Mouse (Mus musculus) Patski (cell line): ENCODE measurements around the gene Bpifb5. TPM values are rescaled to one million over a fixed set of nuclear protein-coding genes. Genes with fewer than 3 reads are reported as not detected.

Experiments
- ATAC-seq: fragments of 100-300 bp; one replicate; pipeline ENCODE4 v1.8.0; 2021
- CTCF ChIA-PET: fragments of 350-600 bp; sonication (Branson Sonifier 250); formaldehyde crosslinking; loops from one replicate; lab custom pipeline; 2022; ENCODE audit warnings: inconsistent platforms; lab: Charles Lee
- POLR2A ChIA-PET: fragments of 350-600 bp; sonication (Branson Sonifier 250); formaldehyde crosslinking; loops from one replicate; lab custom pipeline; 2022; ENCODE audit warnings: antibody characterized with exemption, inconsistent platforms; lab: Charles Lee
- DNase-seq: peaks from one replicate; pipeline ENCODE4 v3.0.0-alpha.2; 2011; ENCODE audit warnings: low read depth, low spot score
- H3K27me3 ChIP-seq: fragments of 371-371 bp; one replicate; pipeline ENCODE4 v1.5.1; 2021
- CTCF ChIP-seq: fragments of 100-300 bp; IDR thresholded peaks from one replicate; pipeline ENCODE4 v1.5.1; 2021
- in situ Hi-C: fragments of 300-500 bp; cut with MboI; formaldehyde crosslinking; loops from 3 replicates; pipeline ENCODE4 v1.11.1; 2018; ENCODE audit warnings: low pct_unique_long_range_greater_than_20kb, mixed read lengths
- polyA plus RNA-seq: library from polyadenylated mRNA; unstranded; gene quantifications from one replicate; pipeline ENCODE4 v1.2.3, GENCODE M21; 2021

The Bpifb5 gene
- polyA plus RNA-seq, 1 experiment from 2014 or later, result 0.19 TPM

- ATAC-seq (no peak), DNase-seq (no peak)
- H3K27me3 ChIP-seq, result peaks cover 26% of the 10 kb centered on the region
- ChIA-PET CTCF (no interaction called here), POLR2A (no interaction called here)
- in situ Hi-C loops, result no loop called here
- TF ChIP-seq CTCF, result no peak
Measured at GRCm38 (mm10) chr2:154197036-154197435, 26.5 kb upstream of the Bpifb5 start.

DNA sequence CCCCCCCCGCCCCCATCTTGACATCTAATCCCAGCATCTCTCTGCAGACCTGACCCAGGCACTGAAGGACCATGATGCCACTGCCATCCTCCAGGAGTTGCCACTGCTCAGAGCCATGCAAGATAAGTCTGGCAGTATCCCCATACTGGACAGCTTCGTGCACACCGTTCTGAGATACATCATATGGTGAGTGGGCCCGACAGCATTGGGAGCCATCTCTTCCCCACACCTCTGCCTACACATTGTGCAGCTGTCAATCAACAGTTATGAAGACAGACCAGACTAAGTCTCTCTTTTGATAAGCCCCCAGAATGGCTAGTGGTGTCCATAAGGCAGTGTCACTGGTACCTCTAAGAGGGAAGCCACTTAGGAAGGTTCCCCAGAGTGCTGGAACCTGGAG is 18.9 kb upstream of the Bpifb5 start:
- in situ Hi-C loops, result loop anchor here (25.0 kb wide), 1 partner anchor 383 kb away; no protein-coding TSS in a partner anchor
- POLR2A ChIA-PET, result no interaction called here

GRCm38 (mm10) chr2:154206908-154207307 is 16.6 kb upstream of the Bpifb5 start:
- DNase-seq (no peak), ATAC-seq (no peak)
- H3K27me3 ChIP-seq, result no peaks in the 10 kb centered on the region
- CTCF ChIA-PET, result interaction anchor here (0.7 to 1.1 kb wide), 3 partner anchors 11 to 21 kb away, joined by 3 to 4 read pairs (median 3); partner anchors contain the start of gene Bpifb5
- in situ Hi-C loops, result loop anchor here (25.0 kb wide), 1 partner anchor 380 kb away; no protein-coding TSS in a partner anchor
- POLR2A ChIA-PET, result no interaction called here
- TF ChIP-seq CTCF, result peak; percentile 78

More for the DNA sequence above, 18.9 kb upstream of the Bpifb5 start:
- no peak for ATAC-seq
- no peak for DNase-seq
- CTCF ChIA-PET, result no interaction called here
- TF ChIP-seq CTCF, result no peak
- H3K27me3 ChIP-seq, result no peaks in the 10 kb centered on the region

DNA sequence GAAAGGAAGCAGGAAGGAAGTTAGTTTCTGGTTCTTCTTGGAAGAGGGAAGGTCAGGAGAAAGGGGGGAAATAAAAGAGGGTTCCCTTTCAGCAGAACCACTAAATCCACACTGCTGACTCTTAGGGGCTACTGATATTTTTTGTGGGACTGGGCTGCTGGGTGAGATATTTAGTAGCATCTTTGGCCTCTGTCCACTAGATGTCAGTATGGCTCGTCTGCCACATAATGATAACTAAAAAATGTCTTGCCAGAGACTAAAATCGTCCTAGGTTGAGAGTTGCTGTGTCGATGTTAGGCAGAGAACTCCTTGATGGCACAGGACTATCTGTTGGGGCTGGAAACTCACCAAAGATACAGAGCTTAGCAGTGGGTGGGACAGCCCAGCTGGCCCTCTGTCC is 14.4 kb upstream of the Bpifb5 start:
- ChIA-PET POLR2A (no interaction called here), CTCF (interaction anchor here (1.6 kb wide), 1 partner anchor 12 kb away, joined by 4 read pairs; no protein-coding TSS in a partner anchor)
- DNase-seq (no peak), ATAC-seq (no peak)
- peaks cover 3% of the 10 kb centered on the region for H3K27me3 ChIP-seq
- in situ Hi-C loops, result loop anchor here (25.0 kb wide), 1 partner anchor 378 kb away; no protein-coding TSS in a partner anchor
- peak; percentile 70 for TF ChIP-seq CTCF

- in situ Hi-C loops, result loop anchor here (5.0 to 25.0 kb wide), 3 partner anchors 84 to 376 kb away; partner anchors contain the start of gene Cdk5rap1
- ATAC-seq, result no peak
- no peak for DNase-seq
- CTCF ChIA-PET, result no interaction called here
- H3K27me3 ChIP-seq, result peaks cover 3% of the 10 kb centered on the region
- TF ChIP-seq CTCF, result no peak
- POLR2A ChIA-PET, result no interaction called here
Measured at GRCm38 (mm10) chr2:154211121-154211520, 12.4 kb upstream of the Bpifb5 start.

- no peak for TF ChIP-seq CTCF
- ChIA-PET CTCF (no interaction called here), POLR2A (no interaction called here)
- peaks cover 3% of the 10 kb centered on the region for H3K27me3 ChIP-seq
- DNase-seq (no peak), ATAC-seq (no peak)
- in situ Hi-C loops, result loop anchor here (5.0 to 25.0 kb wide), 3 partner anchors 83 to 375 kb away; partner anchors contain the start of gene Cdk5rap1
Measured at GRCm38 (mm10) chr2:154211881-154212280, 11.7 kb upstream of the Bpifb5 start.

GRCm38 (mm10) chr2:154215191-154215590 is 8.4 kb upstream of the Bpifb5 start:
- ATAC-seq, result no peak
- POLR2A ChIA-PET, result no interaction called here

DNA sequence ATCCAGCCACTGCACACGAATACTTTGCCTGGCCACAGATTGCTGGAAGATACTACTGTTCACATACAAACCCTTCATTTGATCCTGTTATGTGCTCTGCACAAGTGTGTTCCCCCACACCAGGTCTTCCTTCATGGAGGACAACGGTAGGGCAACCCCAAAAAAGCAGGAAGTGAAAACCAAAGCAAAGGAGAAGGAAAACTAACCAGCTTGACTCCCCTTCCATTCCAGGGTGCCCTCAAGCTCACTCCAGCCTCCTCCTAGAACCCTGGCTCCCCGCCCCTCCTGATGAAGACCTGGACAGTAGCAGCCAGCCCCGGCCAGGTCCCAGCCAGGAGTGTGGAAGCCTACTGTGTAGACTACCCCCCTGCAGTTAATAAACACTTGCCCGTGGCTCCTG is 3.6 kb upstream of the Bpifb5 start:
- DNase-seq, result no peak
- in situ Hi-C loops, result loop anchor here (10.0 to 25.0 kb wide), 2 partner anchors 75 to 367 kb away; no protein-coding TSS in a partner anchor
- no peak for TF ChIP-seq CTCF
- ChIA-PET POLR2A (no interaction called here), CTCF (no interaction called here)
- peaks cover 2% of the 10 kb centered on the region for H3K27me3 ChIP-seq
- ATAC-seq, result no peak

More at GRCm38 (mm10) chr2:154215191-154215590, 8.4 kb upstream of the Bpifb5 start:
- peak; percentile 87 for TF ChIP-seq CTCF
- peak; percentile 15 for DNase-seq
- CTCF ChIA-PET, result no interaction called here
- H3K27me3 ChIP-seq, result peaks cover 6% of the 10 kb centered on the region
- in situ Hi-C loops, result loop anchor here (10.0 to 25.0 kb wide), 2 partner anchors 80 to 372 kb away; no protein-coding TSS in a partner anchor

DNA sequence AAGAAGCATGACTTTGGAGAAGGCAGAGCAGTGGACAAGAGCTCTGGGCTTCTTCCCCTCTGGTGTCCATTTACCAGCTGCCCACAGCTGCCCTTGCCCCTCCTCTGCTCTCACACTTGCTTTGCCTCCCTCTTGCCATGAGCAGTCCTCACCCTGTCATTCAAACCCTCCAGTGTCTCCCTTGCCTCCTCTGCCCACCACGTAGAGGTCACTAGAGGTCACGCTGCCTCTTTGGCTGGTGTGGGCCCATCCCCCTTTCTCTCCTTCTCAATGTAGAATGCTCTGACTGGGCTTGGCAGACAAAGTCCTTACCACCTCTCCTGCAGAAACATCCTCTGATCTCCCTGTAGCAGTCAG is 353 bp downstream of the Bpifb5 start:
- CTCF ChIA-PET, result interaction anchor here (1.1 kb wide), 1 partner anchor 17 kb away, joined by 3 read pairs; no protein-coding TSS in a partner anchor
- POLR2A ChIA-PET, result no interaction called here
- peaks cover 7% of the 10 kb centered on the region for H3K27me3 ChIP-seq
- TF ChIP-seq CTCF, result no peak
- ATAC-seq (no peak), DNase-seq (no peak)
- in situ Hi-C loops, result loop anchor here (25.0 kb wide), 1 partner anchor 363 kb away; no protein-coding TSS in a partner anchor

DNA sequence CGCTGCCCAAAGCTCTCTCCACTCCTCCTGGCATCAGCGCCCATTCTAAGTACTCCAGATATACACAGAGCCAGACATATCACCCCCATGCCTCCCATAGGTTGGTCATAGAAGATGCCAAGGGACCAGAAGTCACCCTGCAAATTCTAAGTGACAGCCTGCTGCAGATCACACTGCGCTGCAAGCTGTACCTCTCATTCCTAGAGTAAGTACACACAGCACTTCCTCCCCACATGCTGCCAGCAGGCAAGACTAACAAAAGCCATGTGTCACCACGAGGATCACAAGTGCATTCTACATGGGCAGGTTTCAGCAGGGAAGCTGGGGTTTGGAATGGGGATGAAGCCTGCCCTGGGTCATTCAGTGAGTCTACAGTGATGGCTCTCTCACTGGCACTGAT is 3.4 kb downstream of the Bpifb5 start:
- ATAC-seq (no peak), DNase-seq (no peak)
- POLR2A ChIA-PET, result no interaction called here
- no peak for TF ChIP-seq CTCF
- CTCF ChIA-PET, result interaction anchor here (1.6 kb wide), 1 partner anchor 11 kb away, joined by 3 read pairs; no protein-coding TSS in a partner anchor
- in situ Hi-C loops, result no loop called here
- H3K27me3 ChIP-seq, result peaks cover 7% of the 10 kb centered on the region

DNA sequence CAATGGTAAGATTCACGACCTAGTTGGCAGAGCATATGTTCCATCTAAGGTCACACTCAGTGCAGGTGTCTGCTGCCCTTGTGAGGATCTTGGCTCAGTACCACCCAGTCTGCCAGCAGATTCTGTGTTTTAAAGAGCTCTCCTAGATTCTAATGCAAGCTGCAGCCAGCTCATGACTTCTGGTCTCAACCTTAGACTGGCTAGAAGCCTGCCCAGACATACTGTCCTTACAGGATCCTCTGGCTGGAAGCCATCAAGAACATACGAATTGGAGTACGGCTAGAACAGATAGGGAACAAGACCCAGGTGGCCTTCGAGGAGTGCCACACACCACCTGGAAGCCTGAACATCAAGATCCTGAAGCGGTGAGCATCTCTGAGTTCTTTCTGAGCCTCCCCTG is 4.3 kb downstream of the Bpifb5 start:
- ChIA-PET POLR2A (no interaction called here), CTCF (no interaction called here)
- in situ Hi-C loops, result no loop called here
- TF ChIP-seq CTCF, result no peak
- DNase-seq (no peak), ATAC-seq (no peak)
- peaks cover 7% of the 10 kb centered on the region for H3K27me3 ChIP-seq
